Mouse (Mus musculus) thymus, adult 18-20 months (tissue): ENCODE data around the gene Tmem169.

Experiments used
- DNase-seq, 2 experiments: peaks; one replicate each; pipeline ENCODE4 v3.0.0; 2022; ENCODE audit warnings: mixed read lengths in 2 of 2

Tmem169 gene

GRCm38 (mm10) chr1:72336780-72337179 lies 52.6 kb downstream of the Tmem169 start:
- DNase-seq: no peak

- DNase-seq: no peak
Measured at GRCm38 (mm10) chr1:72338341-72338740, 54.2 kb downstream of the Tmem169 start.

GRCm38 (mm10) chr1:72347873-72348272 lies 63.7 kb downstream of the Tmem169 start:
- no peak for DNase-seq
